Mouse (Mus musculus) heart, embryonic 11.5 days (tissue): Measurements from ENCODE around the gene Retreg3. TPM values are rescaled to one million over a fixed set of nuclear protein-coding genes. Genes with fewer than 3 reads are reported as not detected.

ENCODE experiments used
- ATAC-seq: fragments of 200-750 bp; cut with Nextera tagmentation; replicated peaks from 2 replicates; pipeline ENCODE4 v1.8.0; 2017; ENCODE audit warnings: moderate library complexity; ENCODE audit not compliant: insufficient number of reproducible peaks, low FRiP score, low TSS enrichment
- H3K27ac ChIP-seq: fragments of 300-500 bp; sonication (generic); 2 replicates; pipeline ENCODE4 v1.5.1; 2014; ENCODE audit warnings: mild to moderate bottlenecking, low read depth, low read length
- H3K27me3 ChIP-seq: fragments of 300-500 bp; sonication (generic); 2 replicates; pipeline ENCODE4 v1.6.1; 2014; ENCODE audit warnings: mild to moderate bottlenecking, low read length, mixed read lengths; ENCODE audit not compliant: control insufficient read depth, insufficient read depth
- H3K36me3 ChIP-seq: fragments of 300-500 bp; sonication (generic); 2 replicates; pipeline ENCODE4 v1.6.1; 2014; ENCODE audit warnings: mild to moderate bottlenecking, low read length, moderate library complexity, mixed read lengths; ENCODE audit not compliant: control insufficient read depth, insufficient read depth
- H3K4me1 ChIP-seq: fragments of 300-500 bp; sonication (generic); 2 replicates; pipeline ENCODE4 v1.6.1; 2014; ENCODE audit warnings: low read length; ENCODE audit not compliant: control insufficient read depth, insufficient read depth
- H3K4me2 ChIP-seq: fragments of 300-500 bp; sonication (generic); 2 replicates; pipeline ENCODE4 v1.6.1; 2014; ENCODE audit warnings: mild to moderate bottlenecking, moderate library complexity
- H3K4me3 ChIP-seq: fragments of 300-500 bp; sonication (generic); 2 replicates; pipeline ENCODE4 v1.5.1; 2014; ENCODE audit warnings: low read depth, low read length
- H3K9ac ChIP-seq: fragments of 300-500 bp; sonication (generic); 2 replicates; pipeline ENCODE4 v1.6.1; 2014; ENCODE audit warnings: mild to moderate bottlenecking, low read depth, low read length, moderate library complexity
- H3K9me3 ChIP-seq: fragments of 300-500 bp; sonication (generic); replicated peaks from 2 replicates; pipeline ENCODE4 v1.6.1; 2016; ENCODE audit warnings: low read length; ENCODE audit not compliant: control insufficient read depth
- WGBS: fragments of 180-500 bp; shearing (Covaris S2); extraction: QIAGEN DNeasy Blood & Tissue Kit; methylation state at CpG from one replicate; pipeline ENCODE4 v1.1.7; 2014; ENCODE audit not compliant: insufficient replicate concordance; 5-methylcytosine and 5-hydroxymethylcytosine counted together
- polyA plus RNA-seq: library from polyadenylated mRNA; unstranded; fragments of >200 nt; fragmentation: Nextera tagmentation; extraction: Ambion mirVana; gene quantifications from 2 replicates; pipeline ENCODE4 v1.2.1, GENCODE M21; 2014

Gene Retreg3
- 5.5 and 9.2 TPM in 2 replicates for polyA plus RNA-seq

DNA sequence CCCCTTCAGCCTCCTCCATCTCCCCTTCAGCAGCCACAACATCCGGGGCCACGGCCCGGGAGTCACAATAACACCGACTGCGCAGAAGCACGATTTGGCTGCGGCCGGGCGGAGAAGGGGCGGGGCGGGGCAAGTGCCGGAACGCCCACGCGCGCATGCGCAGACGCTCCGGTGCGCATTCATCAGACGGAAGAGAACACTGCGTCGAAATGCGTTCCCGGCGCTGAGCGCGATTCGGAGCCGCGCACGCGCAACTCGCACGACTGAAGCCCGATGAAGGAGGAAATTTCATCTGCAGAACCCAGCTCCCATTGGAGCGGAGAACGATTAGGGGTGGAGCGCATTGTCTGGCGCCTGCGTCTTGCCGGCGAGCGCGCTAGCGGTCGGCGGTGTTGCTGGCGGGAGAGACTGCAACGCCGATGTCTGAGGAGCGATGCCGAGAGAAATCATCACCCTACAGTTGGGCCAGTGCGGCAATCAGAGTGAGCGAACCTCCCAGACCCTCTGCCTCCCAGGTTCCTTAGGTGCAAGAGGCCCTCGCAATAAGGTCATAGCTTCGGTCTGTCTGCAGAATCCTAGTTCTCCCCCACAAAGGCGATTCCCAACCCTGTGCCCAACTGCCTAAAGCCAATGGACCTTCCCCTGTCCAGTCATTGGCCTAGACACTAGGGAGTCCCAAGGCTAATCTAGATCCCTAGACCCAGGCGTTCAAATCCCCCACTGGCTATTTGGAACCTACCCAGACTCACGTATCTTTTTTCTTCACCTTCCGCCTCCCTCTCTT, at the start of gene Retreg3, which contains the start of gene Tubg1:
TSS of gene Retreg3 (minus strand) at position 133 of the 784 bp plus-strand sequence.
TSS of gene Tubg1 (plus strand) at position 178 of the 784 bp plus-strand sequence.
- peak within 1 kb of the TSS; percentile 96 for H3K9ac ChIP-seq
- H3K4me3 ChIP-seq = peak within 1 kb of the TSS; percentile 97
- H3K27me3 ChIP-seq = no peaks in the 10 kb centered on the region
- ATAC-seq = peak; percentile 91
- peak within 1 kb of the TSS; percentile 91 for H3K4me2 ChIP-seq
- no peaks in the 10 kb centered on the region for H3K9me3 ChIP-seq
- H3K27ac ChIP-seq = peak within 1 kb of the TSS; percentile 91
- under 1% methylated on average over 61 of the region's 61 CpGs for WGBS
- no peaks in the 10 kb centered on the region for H3K36me3 ChIP-seq
- H3K4me1 ChIP-seq = peaks cover 19% of the 10 kb centered on the region

DNA sequence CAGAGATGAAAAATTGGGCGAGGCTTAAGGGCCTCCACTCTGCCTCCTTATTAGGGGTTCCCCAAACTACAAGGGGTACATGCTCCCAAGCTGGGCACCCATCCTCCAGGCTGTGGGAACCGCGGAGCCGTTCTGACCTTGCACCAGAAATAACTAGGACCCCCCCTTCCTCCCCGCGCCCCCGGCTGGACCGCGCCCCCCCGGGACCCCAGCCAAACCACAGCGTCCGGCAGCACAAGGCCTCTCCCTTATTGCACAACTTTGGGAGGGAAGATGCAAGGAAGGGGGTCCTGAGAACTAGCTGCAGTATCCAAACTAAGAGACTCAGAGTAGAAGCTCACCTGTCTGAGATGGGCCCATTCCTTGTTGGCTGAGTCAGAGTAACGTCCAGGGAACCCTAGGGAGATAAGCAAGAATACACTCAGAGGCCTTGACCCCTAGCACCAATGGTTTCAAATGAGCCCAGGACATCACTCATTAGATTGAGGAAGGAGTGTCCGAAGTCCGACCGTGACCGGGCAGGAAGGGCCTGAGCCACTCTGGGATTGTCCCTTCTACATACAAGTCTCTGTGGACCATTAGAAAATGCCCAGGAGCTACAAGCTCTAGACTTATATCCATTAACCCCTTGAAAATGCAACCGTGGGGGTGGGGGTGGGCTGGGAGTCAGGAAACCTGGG, 48.7 kb upstream of the Retreg3 start:
- Histone ChIP-seq H3K9ac (no peak overlapping the region), H3K4me3 (no peak overlapping the region), H3K27ac (no peak overlapping the region), H3K27me3 (peaks cover 62% of the 10 kb centered on the region), H3K4me1 (peaks cover 49% of the 10 kb centered on the region), H3K36me3 (peaks cover 3% of the 10 kb centered on the region; the same call in 1 of the 2 replicates), H3K4me2 (peak overlapping the region; percentile 1; the same call in 1 of the 2 replicates), H3K9me3 (no peaks in the 10 kb centered on the region)
- ATAC-seq = no peak
- 69% methylated on average over 18 of the region's 18 CpGs for WGBS

DNA sequence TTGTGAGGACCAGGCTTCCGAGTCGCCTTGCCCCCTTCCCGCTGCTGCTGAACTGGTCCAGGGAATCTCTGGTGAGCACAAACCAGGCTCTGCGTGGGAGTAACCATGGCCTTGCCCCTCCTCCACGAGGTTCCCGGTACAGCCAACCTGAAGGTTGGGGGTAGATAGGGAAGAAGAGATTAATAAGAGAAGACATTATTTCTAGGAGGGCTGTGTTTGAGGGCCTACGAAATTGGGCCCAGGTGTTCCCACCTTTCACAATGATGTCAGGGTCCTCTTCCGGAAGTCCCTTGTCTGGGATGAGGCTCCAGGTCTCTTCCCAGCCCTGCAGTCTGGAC, 48.2 kb upstream of the Retreg3 start:
- Histone ChIP-seq H3K4me2 (no peak overlapping the region), H3K9me3 (no peaks in the 10 kb centered on the region), H3K4me3 (no peak overlapping the region), H3K27me3 (peaks cover 68% of the 10 kb centered on the region), H3K27ac (no peak overlapping the region), H3K36me3 (peaks cover 3% of the 10 kb centered on the region; the same call in 1 of the 2 replicates), H3K4me1 (peaks cover 45% of the 10 kb centered on the region), H3K9ac (no peak overlapping the region)
- WGBS = 51% methylated on average over 8 of the region's 8 CpGs
- ATAC-seq = no peak

DNA sequence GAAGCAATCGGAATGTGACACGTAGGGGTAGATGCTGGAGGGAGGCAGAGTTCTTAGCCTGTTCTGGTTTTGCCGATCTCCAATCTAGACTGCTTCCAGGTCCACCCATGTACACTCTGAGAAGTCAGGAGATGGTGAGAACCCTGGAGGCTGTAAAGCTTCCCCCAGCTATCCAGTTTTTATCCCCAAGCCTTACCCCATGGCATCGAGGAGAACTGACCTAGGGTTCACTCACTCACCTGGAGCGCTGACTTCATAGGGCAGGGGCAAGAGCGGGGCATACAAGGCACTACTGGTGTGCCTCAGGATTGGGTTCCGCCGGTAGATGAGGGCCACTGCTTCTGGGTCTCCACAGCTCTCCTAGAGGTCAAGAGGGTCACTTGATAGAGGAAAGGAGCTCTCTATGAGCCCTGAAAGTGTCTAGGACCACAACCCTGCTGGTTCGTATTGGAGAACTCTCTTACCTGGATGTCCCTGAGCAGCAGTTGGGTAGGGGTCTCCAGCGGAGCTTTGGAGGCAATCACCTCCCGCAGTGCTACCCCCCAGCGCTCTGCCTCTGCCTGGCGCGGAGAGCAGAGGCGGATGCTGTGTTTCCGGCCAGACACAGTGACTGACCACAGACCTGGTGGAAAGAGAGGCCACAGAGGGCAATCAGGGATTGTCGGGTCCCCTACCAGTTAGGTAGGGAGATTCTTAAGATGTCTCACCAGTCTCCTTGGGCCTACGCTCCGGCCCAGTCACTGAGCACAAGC, 47.7 kb upstream of the Retreg3 start:
- no peak for ATAC-seq
- Histone ChIP-seq H3K4me1 (peaks cover 43% of the 10 kb centered on the region), H3K36me3 (peaks cover 3% of the 10 kb centered on the region; the same call in 1 of the 2 replicates), H3K9ac (no peak overlapping the region), H3K27me3 (peaks cover 71% of the 10 kb centered on the region), H3K27ac (no peak overlapping the region), H3K4me3 (no peak overlapping the region), H3K9me3 (no peaks in the 10 kb centered on the region), H3K4me2 (0 out of 2 replicates have a peak overlapping the region, but pooled peaks have one; percentile 14)
- WGBS = 51% methylated on average over 19 of the region's 19 CpGs

DNA sequence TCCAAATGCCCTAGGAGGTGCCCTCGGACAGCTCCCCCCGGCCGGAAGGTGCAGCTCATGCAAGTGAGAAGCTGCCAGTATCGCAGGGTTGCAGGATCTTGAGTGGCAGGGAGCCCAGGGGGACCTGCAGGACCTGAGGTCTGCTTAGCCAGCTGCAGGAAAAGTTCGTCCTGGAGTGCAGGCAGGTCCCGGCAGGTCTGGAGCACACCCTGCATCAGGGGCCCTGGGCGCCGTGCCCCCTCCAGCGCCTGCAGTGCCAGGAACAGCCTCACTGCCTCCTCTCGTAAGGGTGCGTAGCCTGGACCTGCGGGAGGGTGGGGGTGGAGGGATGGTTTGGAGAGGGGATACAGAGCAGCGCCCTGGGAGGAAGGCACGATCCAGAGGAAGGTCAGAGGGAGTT, 46.7 kb upstream of the Retreg3 start:
- no peak overlapping the region for H3K4me3 ChIP-seq
- peaks cover 71% of the 10 kb centered on the region for H3K27me3 ChIP-seq
- H3K9ac ChIP-seq = no peak overlapping the region
- no peaks in the 10 kb centered on the region for H3K9me3 ChIP-seq
- peaks cover 37% of the 10 kb centered on the region for H3K4me1 ChIP-seq
- no peak overlapping the region for H3K27ac ChIP-seq
- 62% methylated on average over 14 of the region's 14 CpGs for WGBS
- no peak for ATAC-seq
- H3K4me2 ChIP-seq = no peak overlapping the region
- H3K36me3 ChIP-seq = peaks cover 3% of the 10 kb centered on the region; the same call in 1 of the 2 replicates

DNA sequence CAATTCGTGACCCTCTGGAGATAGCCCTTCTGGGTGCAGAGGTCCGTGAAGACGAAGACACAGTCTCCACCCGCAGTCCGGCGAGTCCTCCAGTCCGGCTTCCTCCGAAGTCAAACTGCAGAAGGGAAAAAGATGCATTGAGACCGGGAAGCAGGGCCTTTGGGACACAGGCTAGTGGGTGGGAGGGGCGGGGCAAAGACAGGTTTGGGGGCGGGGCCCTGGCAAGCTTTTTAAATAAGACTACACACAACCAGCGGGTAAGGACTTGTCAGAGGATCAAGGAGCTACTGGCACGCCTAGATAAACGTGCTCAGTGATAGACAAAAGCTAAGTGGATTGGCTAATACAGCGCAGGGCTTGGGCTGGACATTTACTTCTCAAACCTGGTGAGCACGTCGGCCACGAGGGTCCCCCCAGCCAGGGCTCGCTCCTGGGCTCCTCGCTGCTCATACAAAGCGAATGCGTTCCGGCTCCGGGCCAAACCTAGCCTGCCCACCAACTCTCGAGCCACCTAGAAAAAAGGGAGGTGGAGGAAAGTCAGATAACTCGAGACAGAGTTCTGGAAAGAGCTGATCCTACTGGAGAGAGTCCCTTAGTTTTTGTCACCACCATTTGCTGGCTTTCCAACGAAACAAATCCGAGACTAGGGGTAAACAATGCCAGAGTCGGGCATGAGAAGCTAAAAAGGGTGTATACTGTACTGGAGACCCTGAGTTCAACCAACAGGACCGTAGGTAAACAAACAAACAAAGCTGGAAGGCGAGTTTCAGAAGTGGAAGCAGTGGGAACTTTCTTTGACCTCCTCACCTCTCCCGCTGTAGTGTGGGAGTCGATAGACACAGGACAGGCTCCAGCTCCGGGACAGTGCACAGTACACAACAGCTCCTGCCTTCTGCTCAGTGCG, 45.2 kb upstream of the Retreg3 start:
- Histone ChIP-seq H3K27me3 (peaks cover 68% of the 10 kb centered on the region), H3K4me3 (peak overlapping the region; percentile 39), H3K4me1 (peaks cover 31% of the 10 kb centered on the region), H3K9ac (no peak overlapping the region), H3K9me3 (no peaks in the 10 kb centered on the region), H3K4me2 (peak overlapping the region; percentile 75), H3K36me3 (peaks cover 3% of the 10 kb centered on the region; the same call in 1 of the 2 replicates), H3K27ac (no peak overlapping the region)
- ATAC-seq = no peak
- 18% methylated on average over 35 of the region's 35 CpGs for WGBS

DNA sequence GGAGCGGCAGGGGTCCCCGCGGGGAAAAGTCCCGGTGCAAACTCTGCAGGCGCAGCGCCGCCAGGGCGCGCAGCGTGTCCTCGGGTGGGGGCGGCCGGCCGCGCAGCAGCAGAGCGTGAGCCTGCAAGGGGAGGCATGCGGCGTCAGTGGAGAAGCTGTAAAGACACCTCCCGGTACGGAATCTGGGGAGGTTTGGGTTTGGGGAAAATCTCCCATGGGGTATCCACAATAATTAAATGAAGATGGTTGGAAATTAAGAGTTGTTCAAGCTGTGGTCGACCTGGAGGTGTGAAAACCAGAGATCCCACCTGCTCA, 44.6 kb upstream of the Retreg3 start:
- Histone ChIP-seq H3K9ac (no peak overlapping the region), H3K27me3 (peaks cover 63% of the 10 kb centered on the region), H3K36me3 (peaks cover 3% of the 10 kb centered on the region; the same call in 1 of the 2 replicates), H3K4me2 (peak overlapping the region; percentile 75), H3K27ac (no peak overlapping the region), H3K4me1 (peaks cover 25% of the 10 kb centered on the region), H3K4me3 (peak overlapping the region; percentile 39), H3K9me3 (no peaks in the 10 kb centered on the region)
- WGBS = 10% methylated on average over 21 of the region's 21 CpGs
- no peak for ATAC-seq
